Mouse (Mus musculus) CH12.LX (cell line): ENCODE measurements at regions not wholly inside any gene's neighbourhood (a gene's known extent, or its start where the extent isn't known, plus 50 kb on each side); places are given as distances from the start of the nearest gene placed in this dataset.

Experiments
- CTCF ChIP-seq, 2 experiments: IDR thresholded peaks in 1 of 2; conservative IDR thresholded peaks in 1 of 2; 2 replicates each; pipeline ENCODE4 v1.5.1; 2011 to 2012; ENCODE audit warnings: low read depth in 2 of 2, low read length in 2 of 2, improper control_type of control experiment in 1 of 2, inconsistent platforms in 1 of 2, mild to moderate bottlenecking in 1 of 2, moderate library complexity in 1 of 2
- EP300 ChIP-seq: IDR thresholded peaks from 2 replicates; pipeline ENCODE4 v1.6.1; 2011; ENCODE audit warnings: low read length, improper control_type of control experiment
- POLR2A ChIP-seq: IDR thresholded peaks from 2 replicates; pipeline ENCODE4 v1.6.1; 2011; ENCODE audit warnings: low read depth, mild to moderate bottlenecking, improper control_type of control experiment, low read length
- TCF12 ChIP-seq: IDR thresholded peaks from 2 replicates; pipeline ENCODE4 v1.6.1; 2014; ENCODE audit warnings: low read depth, mild to moderate bottlenecking, inconsistent platforms, low read length, improper control_type of control experiment
- ZC3H11A ChIP-seq: IDR thresholded peaks from 2 replicates; pipeline ENCODE4 v1.6.1; 2012; ENCODE audit warnings: low read depth, mild to moderate bottlenecking, inconsistent platforms, low read length, improper control_type of control experiment

GRCm38 (mm10) chr15:88505491-88506119 is 94.5 kb upstream of the Zdhhc25 start:
- TF ChIP-seq ZC3H11A (no peak), CTCF (conservative IDR thresholded peaks at IDR 0.05 in 1 of 2, IDR thresholded peaks at IDR 0.05 in 1 of 2; ENCODE audit: low read depth in 2 of 2, low read length in 2 of 2) (no peak), EP300 (no peak), POLR2A (no peak), TCF12 (no peak)
